Mouse (Mus musculus): Measurements from ENCODE around the gene Asl.

Gene Asl

GRCm38 (mm10) chr5:130008034-130008590 lies 20.9 kb downstream of the Asl start:
- no peak for DNase-seq (ENCODE audit: low read depth, low spot score)

- DNase-seq (ENCODE audit: low read depth, low spot score) = peak; percentile 53
Measured at GRCm38 (mm10) chr5:130007344-130007743, 21.7 kb downstream of the Asl start.

- DNase-seq (ENCODE audit: low read depth, low spot score) = no peak
Measured at GRCm38 (mm10) chr5:130003229-130003628, 25.8 kb downstream of the Asl start.

GRCm38 (mm10) chr5:130002301-130003146 lies 26.5 kb downstream of the Asl start, which contains the start of gene Gusb:
TSS of gene Gusb (minus strand) at chr5:130003049.
- DNase-seq (ENCODE audit: low read depth, low spot score) = peak; percentile 92

GRCm38 (mm10) chr5:130001356-130001987 lies 27.6 kb downstream of the Asl start:
- DNase-seq (ENCODE audit: low read depth, low spot score) = peak; percentile 83

GRCm38 (mm10) chr5:130000735-130001134 lies 28.3 kb downstream of the Asl start:
- no peak for DNase-seq (ENCODE audit: low read depth, low spot score)

- peak; percentile 68 for DNase-seq (ENCODE audit: low read depth, low spot score)
Measured at GRCm38 (mm10) chr5:129999097-129999496, 29.9 kb downstream of the Asl start.

GRCm38 (mm10) chr5:129997700-129998099 lies 31.3 kb downstream of the Asl start:
- DNase-seq (ENCODE audit: low read depth, low spot score) = no peak

GRCm38 (mm10) chr5:129994989-129995388 lies 34.1 kb downstream of the Asl start:
- no peak for DNase-seq (ENCODE audit: low read depth, low spot score)

- DNase-seq (ENCODE audit: low read depth, low spot score) = no peak
Measured at GRCm38 (mm10) chr5:129993374-129993773, 35.7 kb downstream of the Asl start.

GRCm38 (mm10) chr5:129991898-129992297 lies 37.1 kb downstream of the Asl start:
- no peak for DNase-seq (ENCODE audit: low read depth, low spot score)

- no peak for DNase-seq (ENCODE audit: low read depth, low spot score)
Measured at GRCm38 (mm10) chr5:129989376-129989775, 39.7 kb downstream of the Asl start.

- DNase-seq (ENCODE audit: low read depth, low spot score) = no peak
Measured at GRCm38 (mm10) chr5:129980216-129980615, 48.8 kb downstream of the Asl start.

- DNase-seq (ENCODE audit: low read depth, low spot score) = no peak
Measured at GRCm38 (mm10) chr5:129978608-129979007, 50.4 kb downstream of the Asl start.

GRCm38 (mm10) chr5:129977768-129978167 lies 51.3 kb downstream of the Asl start:
- DNase-seq (ENCODE audit: low read depth, low spot score) = no peak

GRCm38 (mm10) chr5:129974866-129975311 lies 54.2 kb downstream of the Asl start:
- DNase-seq (ENCODE audit: low read depth, low spot score) = no peak

GRCm38 (mm10) chr5:129974354-129974753 lies 54.7 kb downstream of the Asl start:
- no peak for DNase-seq (ENCODE audit: low read depth, low spot score)

GRCm38 (mm10) chr5:129971491-129971890 lies 57.6 kb downstream of the Asl start:
- DNase-seq (ENCODE audit: low read depth, low spot score) = no peak

- no peak for DNase-seq (ENCODE audit: low read depth, low spot score)
Measured at GRCm38 (mm10) chr5:129968417-129968816, 60.6 kb downstream of the Asl start.

- no peak for DNase-seq (ENCODE audit: low read depth, low spot score)
Measured at GRCm38 (mm10) chr5:129966448-129966847, 62.6 kb downstream of the Asl start.

- DNase-seq (ENCODE audit: low read depth, low spot score) = no peak
Measured at GRCm38 (mm10) chr5:129963224-129963623, 65.8 kb downstream of the Asl start.
